Mouse (Mus musculus) layer of hippocampus, adult 2 months (tissue): ENCODE data around the gene Myo1e. TPM values are rescaled to one million over a fixed set of nuclear protein-coding genes. Genes with fewer than 3 reads are reported as not detected.

Experiments used
- DNase-seq, 2 experiments: peaks; one replicate each; pipeline ENCODE4 v3.0.0; 2022; ENCODE audit warnings: low spot score in 2 of 2
- H3K27ac ChIP-seq: fragments of 200-600 bp; 2 replicates; pipeline ENCODE4 v1.8.1; 2022
- H3K4me3 ChIP-seq: fragments of 200-600 bp; 2 replicates; pipeline ENCODE4 v1.8.1; 2022; ENCODE audit warnings: mild to moderate bottlenecking
- CTCF ChIP-seq: fragments of 200-600 bp; conservative IDR thresholded peaks from 2 replicates; pipeline ENCODE4 v1.8.1; 2022; ENCODE audit warnings: antibody characterized with exemption, mild to moderate bottlenecking, moderate library complexity
- microRNA-seq, 2 experiments: library from miRNA; unstranded; fragments of <30 nt; microRNA quantifications; one replicate each; pipeline ENCODE4 v1.2.0; 2021
- total RNA-seq, 2 experiments: library from RNA; stranded (reverse); gene quantifications; 2 replicates each; pipeline ENCODE4 v1.2.3; 2021

The Myo1e gene
- total RNA-seq, 2 experiments from 2014 or later, result 7.6 to 8.2 TPM

- peak; percentile 80 for TF ChIP-seq CTCF
- DNase-seq, result peak in 1 of 2 experiments; percentile 61
- Histone ChIP-seq H3K27ac (no peak overlapping the region), H3K4me3 (no peak overlapping the region)
Observed at GRCm38 (mm10) chr9:70408791-70409190, 201.6 kb downstream of the Myo1e start.

GRCm38 (mm10) chr9:70409743-70410142 lies 202.6 kb downstream of the Myo1e start:
- Histone ChIP-seq H3K4me3 (no peak overlapping the region), H3K27ac (no peak overlapping the region)
- no peak for DNase-seq
- no peak for TF ChIP-seq CTCF

DNA sequence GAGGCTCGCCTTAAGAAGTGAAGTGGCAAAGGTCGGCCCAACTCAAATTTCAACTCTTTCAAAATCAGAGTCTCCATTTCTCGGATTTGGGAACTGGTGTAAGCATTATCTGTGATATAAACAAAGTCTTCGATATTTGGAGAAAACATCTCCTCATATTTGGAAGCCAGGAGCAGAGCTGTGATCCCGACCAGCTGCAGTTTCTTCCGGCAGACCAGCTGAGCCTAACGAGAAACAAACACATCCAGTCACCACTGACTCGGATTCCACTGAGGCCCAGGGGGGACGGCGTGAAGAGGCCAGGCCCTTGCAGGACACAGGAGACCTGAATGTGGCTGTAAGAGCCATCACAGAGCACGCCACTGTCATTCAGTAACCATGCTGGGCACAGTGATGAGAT lies 203.5 kb downstream of the Myo1e start:
- no peak for DNase-seq
- no peak for TF ChIP-seq CTCF
- H3K4me3 ChIP-seq, result no peak overlapping the region
- H3K27ac ChIP-seq, result no peak overlapping the region

DNA sequence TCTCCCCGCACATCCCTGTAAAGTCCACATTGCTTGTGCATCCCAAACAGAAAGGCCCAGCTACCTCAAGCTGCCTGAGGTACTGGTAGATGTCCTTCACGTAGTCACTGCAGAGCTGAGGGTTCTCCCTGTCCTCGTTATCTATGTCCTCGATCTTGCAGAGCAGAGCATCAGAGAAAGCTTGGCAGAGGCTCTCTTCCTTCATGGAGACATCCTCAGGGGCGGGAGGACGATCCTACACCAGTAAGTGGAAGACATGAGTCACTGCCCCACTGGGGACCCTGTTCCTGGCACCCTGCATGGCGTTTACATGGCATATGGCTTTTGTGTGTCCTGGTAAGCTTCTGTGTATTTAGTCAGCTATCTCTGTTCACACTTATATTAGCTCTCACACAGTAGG lies 205.9 kb downstream of the Myo1e start:
- no peak for TF ChIP-seq CTCF
- H3K27ac ChIP-seq, result no peak overlapping the region
- H3K4me3 ChIP-seq, result no peak overlapping the region
- no peak for DNase-seq

GRCm38 (mm10) chr9:70416412-70416811 lies 209.3 kb downstream of the Myo1e start:
- no peak overlapping the region for H3K27ac ChIP-seq
- H3K4me3 ChIP-seq, result no peak overlapping the region
- peak; percentile 63 for TF ChIP-seq CTCF
- DNase-seq, result no peak

DNA sequence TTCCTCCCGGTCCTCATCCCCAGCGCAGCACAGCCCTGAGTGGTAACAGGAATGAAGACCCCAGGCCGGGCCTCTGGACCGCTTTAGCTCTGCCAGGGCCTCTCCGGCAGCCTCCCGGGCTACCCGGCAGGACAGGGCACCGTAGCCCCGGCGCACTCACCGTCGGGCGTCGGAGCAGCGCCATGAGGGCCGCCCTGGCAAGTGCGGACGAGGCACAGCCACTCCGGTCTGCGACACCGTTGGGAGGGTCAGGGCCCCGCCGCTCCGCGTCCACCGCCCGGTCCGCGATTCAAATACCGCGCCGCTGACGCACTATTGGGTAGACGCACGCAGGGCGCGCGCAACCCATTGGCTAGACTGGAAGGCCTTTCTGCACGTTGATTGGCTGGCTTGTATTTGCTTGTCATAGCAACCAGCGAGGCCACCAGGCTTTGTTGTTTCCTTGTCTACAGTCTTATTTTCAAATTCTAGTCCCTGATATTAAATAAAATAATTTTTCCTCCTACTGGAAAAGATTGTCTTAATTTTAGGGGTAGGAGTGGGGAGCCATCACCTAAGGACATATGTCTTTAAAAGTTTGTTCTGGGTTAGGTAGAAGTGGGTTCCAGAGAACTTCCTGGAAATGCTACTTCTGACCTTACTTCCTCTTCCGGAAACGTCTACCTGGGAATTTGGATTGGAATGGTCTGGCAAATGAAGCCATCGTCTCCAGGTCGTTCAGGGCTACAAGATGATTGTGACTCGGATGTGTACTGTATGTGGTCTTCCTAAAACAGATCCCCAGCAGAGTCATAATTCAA lies 214.3 kb downstream of the Myo1e start, which contains the start of gene Ccnb2:
Gene Ccnb2 (minus strand): TSS at position 291 of the 800 bp plus-strand sequence.
- TF ChIP-seq CTCF, result peak; percentile 34; the same call in 1 of the 2 replicates
- H3K27ac ChIP-seq, result no peak within 1 kb of the TSS; the same call in 1 of the 2 replicates
- H3K4me3 ChIP-seq, result peak within 1 kb of the TSS; percentile 55
- DNase-seq, result peak; percentile 78 to 88

GRCm38 (mm10) chr9:70422661-70423060 lies 215.5 kb downstream of the Myo1e start:
- Histone ChIP-seq H3K27ac (no peak overlapping the region), H3K4me3 (no peak overlapping the region)
- TF ChIP-seq CTCF, result no peak
- DNase-seq, result no peak

DNA sequence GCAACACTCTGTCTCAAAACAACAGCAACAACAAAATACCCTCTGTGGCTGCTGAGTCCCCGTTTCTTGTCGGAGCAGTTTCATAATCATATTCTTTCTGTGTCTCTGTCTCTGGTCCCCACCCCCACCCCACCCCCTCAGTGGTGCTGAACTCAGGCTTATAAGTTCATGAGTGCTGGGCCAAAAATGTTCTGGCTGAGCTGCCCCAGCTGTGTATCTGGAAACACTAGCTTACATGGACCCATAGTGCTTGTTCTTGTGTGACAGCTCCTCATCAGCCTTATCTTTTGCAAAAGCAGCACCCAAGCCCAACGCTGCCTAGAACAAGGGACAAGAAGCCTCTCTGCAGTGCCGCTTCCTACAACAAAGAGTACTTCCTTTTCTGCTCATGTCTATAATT lies 232.8 kb downstream of the Myo1e start:
- TF ChIP-seq CTCF, result no peak
- no peak overlapping the region for H3K27ac ChIP-seq
- no peak overlapping the region for H3K4me3 ChIP-seq
- DNase-seq, result no peak

DNA sequence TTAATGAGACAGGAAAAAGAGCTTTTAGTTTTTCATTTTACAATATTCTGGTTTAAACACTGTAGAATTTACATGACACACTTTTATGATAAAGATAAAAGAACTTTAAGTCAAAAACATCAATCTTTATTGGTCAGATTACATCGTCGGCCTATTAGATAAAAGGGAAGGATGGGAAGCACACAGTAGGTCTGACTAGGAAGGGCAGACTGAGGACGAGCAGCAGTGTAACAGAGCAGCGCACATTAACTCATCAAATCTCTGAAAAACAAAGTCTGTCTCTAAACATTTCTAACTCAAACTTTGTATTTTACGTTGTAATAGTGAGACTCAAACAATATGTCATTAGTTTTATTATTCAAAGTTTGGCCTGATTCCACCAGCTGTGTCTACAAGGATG lies 241.9 kb downstream of the Myo1e start:
- no peak for DNase-seq
- H3K27ac ChIP-seq, result no peak overlapping the region
- no peak for TF ChIP-seq CTCF
- no peak overlapping the region for H3K4me3 ChIP-seq

Small RNA genes lying within 50 kb of the gene (microRNA-seq; reads per million reads assigned to microRNA genes)
- gene Mir5626, result 0.96 to 1.7 reads per million in 2 experiments

Other genes starting within 250 kb of the Myo1e start
- 10 to 100 TPM; 36.1 to 41.4 TPM for gene Bnip2, start 217.9 kb upstream of the Myo1e start, total RNA-seq
- 10 to 100 TPM; 51.6 to 62.1 TPM for gene Gtf2a2, start 194.8 kb upstream of the Myo1e start, total RNA-seq
- not detected for gene Gcnt3, start 169.3 kb upstream of the Myo1e start, total RNA-seq
- 10 to 100 TPM; 90.4 to 92.0 TPM for gene Fam81a, start 64.8 kb upstream of the Myo1e start, total RNA-seq
- gene Ccnb2, start 214.2 kb downstream of the Myo1e start, total RNA-seq, result 1 to 10 TPM; 1.2 to 1.4 TPM